Comparison of ENCODE assay signal across 8 mouse cellular contexts in genomic region chr19:36439894-36440714, GRCm38 (mm10).
DNase-seq lines count a peak whose midpoint lies in the region; ATAC-seq and TF ChIP-seq lines count a peak whose summit lies in the region.

No protein-coding gene starts in this region.

- no peaks in the 10 kb centered on the region for H3K27me3 ChIP-seq in CH12.LX (replicated peaks)
- no peaks in the 10 kb centered on the region for H3K27me3 ChIP-seq in forebrain, embryonic 12.5 days
- no peaks in the 10 kb centered on the region for H3K27me3 ChIP-seq in lung, postnatal 0 days (replicated peaks; ENCODE audit: insufficient read depth, low read length)

- dilution Hi-C loops in CH12.LX (cut with MboI; ENCODE audit: extremely low pct_ligation_motif_present, extremely low pct_unique_long_range_greater_than_20kb, low sequenced_read_pairs) = no loop called here

- in situ Hi-C loops in CH12.LX (cut with MboI; ENCODE audit: low pct_ligation_motif_present, low pct_unique_long_range_greater_than_20kb, low sequenced_read_pairs) = loop anchor here (5.0 kb wide), 1 partner anchor 253 kb away; no protein-coding TSS in a partner anchor

- TF ChIP-seq CTCF in CH12.LX (conservative IDR thresholded peaks at IDR 0.05 in 1 of 2, IDR thresholded peaks at IDR 0.05 in 1 of 2; ENCODE audit: low read depth in 2 of 2, low read length in 2 of 2) = peak; percentile 68 to 90
- TF ChIP-seq CTCF in lung, postnatal 0 days (IDR thresholded peaks at IDR 0.05) = peak; percentile 88

- no peaks in the 10 kb centered on the region for H3K79me2 ChIP-seq in CH12.LX (replicated peaks; ENCODE audit: control insufficient read depth, extremely low read depth, insufficient read depth, poor library complexity, severe bottlenecking)

- TF ChIP-seq RAD21 in CH12.LX (IDR thresholded peaks at IDR 0.05; ENCODE audit: low read depth, low read length) = peak; percentile 97

- no peak overlapping the region for H3K4me2 ChIP-seq in CH12.LX (ENCODE audit: insufficient read depth, low read depth, poor library complexity, severe bottlenecking)
- no peak overlapping the region for H3K4me2 ChIP-seq in forebrain, embryonic 12.5 days
- H3K4me2 ChIP-seq in lung, postnatal 0 days (replicated peaks; ENCODE audit: low read depth, low read length) = no peak overlapping the region

- H3K27ac ChIP-seq in CH12.LX (ENCODE audit: insufficient read depth, low read depth) = no peak overlapping the region
- H3K27ac ChIP-seq in forebrain, embryonic 12.5 days = no peak overlapping the region
- no peak overlapping the region for H3K27ac ChIP-seq in lung, postnatal 0 days (ENCODE audit: low read length)

- WGBS in forebrain, embryonic 12.5 days = 59% methylated on average over 9 of the region's 9 CpGs
- 54% methylated on average over 9 of the region's 9 CpGs for WGBS in lung, postnatal 0 days

- DNase-seq in adrenal gland, adult (ENCODE audit: inconsistent age in 2 of 2, low spot score in 1 of 2) = peak; percentile 23 to 81
- DNase-seq in adrenal gland, adult 8-10 months = no peak
- peak; percentile 27 for DNase-seq in CH12.LX (ENCODE audit: extremely low read depth)
- peak; percentile 24 for DNase-seq in c-Kit-positive CD71-positive TER-119-negative erythroid progenitor cells, embryonic 14.5 days (ENCODE audit: low read depth)
- DNase-seq in kidney, postnatal 36 days = peak; percentile 21 to 70
- peak; percentile 61 for DNase-seq in lung, postnatal 0 days (ENCODE audit: low spot score)
- DNase-seq in right cerebral cortex, adult 18-20 months = peak; percentile 34

- no peak for TF ChIP-seq POLR2A in CH12.LX (IDR thresholded peaks at IDR 0.05; ENCODE audit: low read depth, low read length)

- no peaks in the 10 kb centered on the region for H3K9me3 ChIP-seq in CH12.LX (replicated peaks; ENCODE audit: low read length)
- no peaks in the 10 kb centered on the region for H3K9me3 ChIP-seq in forebrain, embryonic 12.5 days
- H3K9me3 ChIP-seq in lung, postnatal 0 days (ENCODE audit: low read length) = no peaks in the 10 kb centered on the region

- no peak for TF ChIP-seq EP300 in CH12.LX (IDR thresholded peaks at IDR 0.05; ENCODE audit: low read length)
- TF ChIP-seq EP300 in lung, postnatal 0 days (IDR thresholded peaks at IDR 0.05) = no peak

- no peak overlapping the region for H3K4me3 ChIP-seq in CH12.LX (replicated peaks in 1 of 3; ENCODE audit: low read depth in 2 of 3, low read length in 2 of 3, poor library complexity in 1 of 3)
- H3K4me3 ChIP-seq in forebrain, embryonic 12.5 days (replicated peaks) = no peak overlapping the region
- no peak overlapping the region for H3K4me3 ChIP-seq in lung, postnatal 0 days (ENCODE audit: low read depth, low read length)

- peak; percentile 72; the same call in 1 of the 2 replicates for ATAC-seq in forebrain, embryonic 12.5 days (ENCODE audit: low FRiP score)
- no peak for ATAC-seq in lung, postnatal 0 days

- no peak overlapping the region for H3K9ac ChIP-seq in CH12.LX (ENCODE audit: insufficient read depth, low read depth)
- no peak overlapping the region for H3K9ac ChIP-seq in forebrain, embryonic 12.5 days
- H3K9ac ChIP-seq in lung, postnatal 0 days (replicated peaks; ENCODE audit: low read depth) = no peak overlapping the region

- H3K36me3 ChIP-seq in CH12.LX (replicated peaks in 1 of 2; ENCODE audit: control insufficient read depth in 1 of 2, insufficient read depth in 1 of 2, low read length in 1 of 2) = peaks cover 24 to 38% of the 10 kb centered on the region in 2 experiments
- H3K36me3 ChIP-seq in forebrain, embryonic 12.5 days (replicated peaks) = no peaks in the 10 kb centered on the region
- H3K36me3 ChIP-seq in lung, postnatal 0 days (ENCODE audit: insufficient read depth, low read length) = no peaks in the 10 kb centered on the region

- peaks cover 0 to 6% of the 10 kb centered on the region in 2 experiments; a peak in 1 of 4 replicates for H3K4me1 ChIP-seq in CH12.LX (ENCODE audit: control insufficient read depth in 1 of 2, insufficient read depth in 2 of 2)
- H3K4me1 ChIP-seq in forebrain, embryonic 12.5 days = no peaks in the 10 kb centered on the region
- no peaks in the 10 kb centered on the region for H3K4me1 ChIP-seq in lung, postnatal 0 days (ENCODE audit: insufficient read depth, low read depth, low read length)

TF ChIP-seq in CH12.LX, 34 proteins besides CTCF, POLR2A, EP300 and RAD21:
- TF ChIP-seq IRF4 (IDR thresholded peaks at IDR 0.05; ENCODE audit: low read depth, low read length) (0 out of 2 replicates have a peak, but pooled peaks have one; percentile 12), SMC3 (IDR thresholded peaks at IDR 0.05; ENCODE audit: low read depth, low read length) (peak; percentile 95), BHLHE40 (IDR thresholded peaks at IDR 0.05; ENCODE audit: low read depth, low read length) (no peak), ZC3H11A (IDR thresholded peaks at IDR 0.05; ENCODE audit: low read depth, low read length) (peak; percentile 92)
